Mouse (Mus musculus) megakaryocyte, embryonic 14.5 days (primary cell): ENCODE results near the gene Gucy2f. TPM values are rescaled to one million over a fixed set of nuclear protein-coding genes. Genes with fewer than 3 reads are reported as not detected.

Experiments
- H3K27me3 ChIP-seq: replicated peaks from 2 replicates; pipeline ENCODE3; 2012; ENCODE audit warnings: inconsistent platforms
- H3K36me3 ChIP-seq: replicated peaks from 2 replicates; pipeline ENCODE3; 2012; ENCODE audit warnings: low read length, inconsistent platforms, mixed read lengths
- H3K4me1 ChIP-seq: 2 replicates; pipeline ENCODE4 v1.6.1; 2012; ENCODE audit warnings: inconsistent platforms
- H3K4me3 ChIP-seq: replicated peaks from 2 replicates; pipeline ENCODE3; 2012; ENCODE audit warnings: moderate library complexity, mild to moderate bottlenecking, inconsistent platforms
- H3K9me3 ChIP-seq: 2 replicates; pipeline ENCODE4 v1.6.1; 2012; ENCODE audit warnings: inconsistent platforms
- FLI1 ChIP-seq: IDR thresholded peaks from 2 replicates; pipeline ENCODE4 v1.6.1; 2012; ENCODE audit warnings: low read length, inconsistent platforms, mixed read lengths
- GATA1 ChIP-seq: IDR thresholded peaks from 3 replicates; pipeline ENCODE4 v1.6.1; 2012; ENCODE audit warnings: mixed read lengths, low read length, inconsistent platforms, borderline replicate concordance
- polyA plus RNA-seq: library from polyadenylated mRNA; stranded (reverse); fragments of >175 nt; gene quantifications from 2 replicates; pipeline ENCODE4 v1.2.3, GENCODE M21; 2012; ENCODE audit warnings: low replicate concordance; ENCODE audit not compliant: insufficient read depth

Gene Gucy2f
- polyA plus RNA-seq, 1 experiment = not detected

GRCm38 (mm10) chrX:142194420-142194819 lies 2.3 kb downstream of the Gucy2f start:
- Histone ChIP-seq H3K9me3 (no peaks in the 10 kb centered on the region), H3K36me3 (no peaks in the 10 kb centered on the region), H3K27me3 (peaks cover 25% of the 10 kb centered on the region), H3K4me3 (no peak overlapping the region), H3K4me1 (0 out of 2 replicates have a peak, but pooled peaks cover 4% of the 10 kb centered on the region)
- TF ChIP-seq FLI1 (no peak), GATA1 (no peak)

GRCm38 (mm10) chrX:142190355-142190754 lies 6.4 kb downstream of the Gucy2f start:
- TF ChIP-seq FLI1 = no peak
- TF ChIP-seq GATA1 = no peak
- Histone ChIP-seq H3K27me3 (peaks cover 12% of the 10 kb centered on the region), H3K4me3 (no peak overlapping the region), H3K9me3 (no peaks in the 10 kb centered on the region), H3K36me3 (no peaks in the 10 kb centered on the region), H3K4me1 (0 out of 2 replicates have a peak, but pooled peaks cover 4% of the 10 kb centered on the region)

GRCm38 (mm10) chrX:142189023-142189703 lies 7.6 kb downstream of the Gucy2f start:
- no peak overlapping the region for H3K4me3 ChIP-seq
- H3K36me3 ChIP-seq = no peaks in the 10 kb centered on the region
- no peaks in the 10 kb centered on the region for H3K9me3 ChIP-seq
- peaks cover 7% of the 10 kb centered on the region for H3K27me3 ChIP-seq
- H3K4me1 ChIP-seq = 0 out of 2 replicates have a peak, but pooled peaks cover 4% of the 10 kb centered on the region
- no peak for TF ChIP-seq GATA1
- TF ChIP-seq FLI1 = no peak

GRCm38 (mm10) chrX:142182026-142182425 lies 14.7 kb downstream of the Gucy2f start:
- H3K36me3 ChIP-seq = no peaks in the 10 kb centered on the region
- no peaks in the 10 kb centered on the region for H3K4me1 ChIP-seq
- H3K27me3 ChIP-seq = peaks cover 7% of the 10 kb centered on the region
- H3K9me3 ChIP-seq = no peaks in the 10 kb centered on the region
- no peak for TF ChIP-seq GATA1
- no peak for TF ChIP-seq FLI1
- H3K4me3 ChIP-seq = no peak overlapping the region

GRCm38 (mm10) chrX:142176981-142177380 lies 19.8 kb downstream of the Gucy2f start:
- H3K4me1 ChIP-seq = no peaks in the 10 kb centered on the region
- no peak for TF ChIP-seq GATA1
- TF ChIP-seq FLI1 = no peak
- H3K4me3 ChIP-seq = no peak overlapping the region
- no peaks in the 10 kb centered on the region for H3K9me3 ChIP-seq
- no peaks in the 10 kb centered on the region for H3K36me3 ChIP-seq
- peaks cover 7% of the 10 kb centered on the region for H3K27me3 ChIP-seq

- Histone ChIP-seq H3K36me3 (no peaks in the 10 kb centered on the region), H3K9me3 (no peaks in the 10 kb centered on the region), H3K4me3 (no peak overlapping the region), H3K27me3 (peaks cover 7% of the 10 kb centered on the region), H3K4me1 (no peaks in the 10 kb centered on the region)
- no peak for TF ChIP-seq GATA1
- TF ChIP-seq FLI1 = no peak
Measured at GRCm38 (mm10) chrX:142115779-142116178, 81.0 kb downstream of the Gucy2f start.

- Histone ChIP-seq H3K4me3 (no peak overlapping the region), H3K27me3 (peaks cover 8% of the 10 kb centered on the region), H3K36me3 (no peaks in the 10 kb centered on the region), H3K9me3 (no peaks in the 10 kb centered on the region), H3K4me1 (no peaks in the 10 kb centered on the region)
- TF ChIP-seq GATA1 = no peak
- TF ChIP-seq FLI1 = no peak
Measured at GRCm38 (mm10) chrX:142111236-142111635, 85.5 kb downstream of the Gucy2f start.

GRCm38 (mm10) chrX:142096904-142097303 lies 99.8 kb downstream of the Gucy2f start:
- H3K4me1 ChIP-seq = no peaks in the 10 kb centered on the region

GRCm38 (mm10) chrX:142095579-142095978 lies 101.2 kb downstream of the Gucy2f start:
- peaks cover 9% of the 10 kb centered on the region for H3K27me3 ChIP-seq
- TF ChIP-seq GATA1 (no peak), FLI1 (no peak)
- H3K9me3 ChIP-seq = no peaks in the 10 kb centered on the region
- no peaks in the 10 kb centered on the region for H3K4me1 ChIP-seq
- no peak overlapping the region for H3K4me3 ChIP-seq
- no peaks in the 10 kb centered on the region for H3K36me3 ChIP-seq

More at GRCm38 (mm10) chrX:142096904-142097303, 99.8 kb downstream of the Gucy2f start:
- TF ChIP-seq GATA1 (no peak), FLI1 (no peak)
- Histone ChIP-seq H3K27me3 (peaks cover 11% of the 10 kb centered on the region), H3K9me3 (no peaks in the 10 kb centered on the region), H3K4me3 (no peak overlapping the region), H3K36me3 (no peaks in the 10 kb centered on the region)

- TF ChIP-seq FLI1 = no peak
- TF ChIP-seq GATA1 = no peak
- Histone ChIP-seq H3K4me3 (no peak overlapping the region), H3K4me1 (no peaks in the 10 kb centered on the region), H3K27me3 (peaks cover 4% of the 10 kb centered on the region), H3K9me3 (no peaks in the 10 kb centered on the region), H3K36me3 (no peaks in the 10 kb centered on the region)
Measured at GRCm38 (mm10) chrX:142062585-142062984, 134.1 kb downstream of the Gucy2f start.

Other genes with a start within 250 kb of the Gucy2f start
- not detected in 2 replicates for gene Nxt2, start 29.8 kb upstream of the Gucy2f start, polyA plus RNA-seq
- gene Kcne1l, start 109.4 kb upstream of the Gucy2f start, polyA plus RNA-seq = not detected in 2 replicates
- 0.75 TPM in 1 of 2 replicates, not detected in the other for gene Acsl4, start 193.6 kb upstream of the Gucy2f start, polyA plus RNA-seq